Mouse (Mus musculus) ES-Bruce4 (cell line): ENCODE data around the gene Lpin2.

Experiments used
- CTCF ChIP-seq: IDR thresholded peaks from one replicate; pipeline ENCODE4 v1.8.1; 2011; ENCODE audit warnings: low read depth, low read length
- EP300 ChIP-seq: IDR thresholded peaks from 2 replicates; pipeline ENCODE4 v1.6.1; 2011; ENCODE audit warnings: low read depth, low read length; ENCODE audit not compliant: insufficient read depth

GRCm38 (mm10) chr17:71234041-71234594, 51.8 kb downstream of the Lpin2 start:
- TF ChIP-seq EP300 (no peak), CTCF (no peak)
